10 mouse cellular contexts compared by ENCODE assay signal in genomic region chr4:105206995-105207394, GRCm38 (mm10). TPM values are rescaled to one million over a fixed set of nuclear protein-coding genes. Genes with fewer than 3 reads are reported as not detected.
DNase-seq lines count a peak whose midpoint lies in the region; ATAC-seq lines count a peak whose summit lies in the region.
"Had no signal": no experiment of that assay in that cellular context is flagged by ENCODE, and none has a peak within 500 bp of the region (broad histone marks: within the 10 kb centered on the region; RNA-seq: fewer than 3 reads in every experiment).

No protein-coding gene starts in this region.

- H3K4me1 ChIP-seq in heart, embryonic 11.5 days (ENCODE audit: control insufficient read depth, insufficient read depth, low read length), result peaks cover 23% of the 10 kb centered on the region
- peaks cover 37% of the 10 kb centered on the region for H3K4me1 ChIP-seq in midbrain, embryonic 10.5 days
- peaks cover 14% of the 10 kb centered on the region for H3K4me1 ChIP-seq in midbrain, embryonic 15.5 days
- peaks cover 63% of the 10 kb centered on the region for H3K4me1 ChIP-seq in limb, embryonic 10.5 days
- H3K4me1 ChIP-seq in stomach, embryonic 16.5 days (ENCODE audit: control insufficient read depth, insufficient read depth, low read length), result peaks cover 48% of the 10 kb centered on the region

- H3K9me3 ChIP-seq in heart, embryonic 11.5 days (replicated peaks; ENCODE audit: control insufficient read depth, low read length), result no peaks in the 10 kb centered on the region
- no peaks in the 10 kb centered on the region for H3K9me3 ChIP-seq in midbrain, embryonic 10.5 days (replicated peaks)
- H3K9me3 ChIP-seq in midbrain, embryonic 15.5 days, result no peaks in the 10 kb centered on the region
- no peaks in the 10 kb centered on the region for H3K9me3 ChIP-seq in limb, embryonic 10.5 days (replicated peaks)
- no peaks in the 10 kb centered on the region for H3K9me3 ChIP-seq in stomach, embryonic 16.5 days (replicated peaks; ENCODE audit: control insufficient read depth, low read length)

- H3K4me2 ChIP-seq in heart, embryonic 11.5 days, result no peak overlapping the region
- H3K4me2 ChIP-seq in midbrain, embryonic 15.5 days, result no peak overlapping the region
- H3K4me2 ChIP-seq in stomach, embryonic 16.5 days (ENCODE audit: low read depth, low read length), result no peak overlapping the region

- 34% methylated on average over 8 of the region's 8 CpGs for whole genome bisulfite sequencing in heart, embryonic 11.5 days (ENCODE audit: insufficient replicate concordance)
- 66% methylated on average over 8 of the region's 8 CpGs for WGBS in midbrain, embryonic 10.5 days
- 46% methylated on average over 8 of the region's 8 CpGs for WGBS in midbrain, embryonic 15.5 days
- WGBS in limb, embryonic 10.5 days, result 12% methylated on average over 8 of the region's 8 CpGs
- WGBS in stomach, embryonic 16.5 days, result 33% methylated on average over 8 of the region's 8 CpGs

- no peaks in the 10 kb centered on the region for H3K27me3 ChIP-seq in heart, embryonic 11.5 days (ENCODE audit: control insufficient read depth, insufficient read depth, low read length)
- no peaks in the 10 kb centered on the region for H3K27me3 ChIP-seq in midbrain, embryonic 10.5 days (ENCODE audit: low read depth, poor library complexity, severe bottlenecking)
- no peaks in the 10 kb centered on the region for H3K27me3 ChIP-seq in midbrain, embryonic 15.5 days (replicated peaks)
- no peaks in the 10 kb centered on the region for H3K27me3 ChIP-seq in limb, embryonic 10.5 days (ENCODE audit: low read depth, poor library complexity, severe bottlenecking)
- H3K27me3 ChIP-seq in stomach, embryonic 16.5 days (ENCODE audit: control insufficient read depth, insufficient read depth, low read length), result no peaks in the 10 kb centered on the region

- no peak overlapping the region for H3K4me3 ChIP-seq in heart, embryonic 11.5 days (ENCODE audit: low read depth, low read length)
- H3K4me3 ChIP-seq in midbrain, embryonic 10.5 days, result no peak overlapping the region
- no peak overlapping the region for H3K4me3 ChIP-seq in midbrain, embryonic 15.5 days
- 0 out of 2 replicates have a peak overlapping the region, but pooled peaks have one; percentile 8 for H3K4me3 ChIP-seq in limb, embryonic 10.5 days
- H3K4me3 ChIP-seq in stomach, embryonic 16.5 days (replicated peaks; ENCODE audit: low read length), result no peak overlapping the region

- H3K27ac ChIP-seq in heart, embryonic 11.5 days (ENCODE audit: low read depth, low read length), result no peak overlapping the region
- peak overlapping the region; percentile 49 for H3K27ac ChIP-seq in midbrain, embryonic 10.5 days (replicated peaks)
- no peak overlapping the region for H3K27ac ChIP-seq in midbrain, embryonic 15.5 days
- H3K27ac ChIP-seq in limb, embryonic 10.5 days, result peak overlapping the region; percentile 84
- peak overlapping the region; percentile 86 for H3K27ac ChIP-seq in stomach, embryonic 16.5 days (ENCODE audit: low read length)
- H3K27ac ChIP-seq: kidney, postnatal 0 days had no signal

- H3K36me3 ChIP-seq in heart, embryonic 11.5 days (ENCODE audit: control insufficient read depth, insufficient read depth, low read length), result 0 out of 2 replicates have a peak, but pooled peaks cover 2% of the 10 kb centered on the region
- H3K36me3 ChIP-seq in midbrain, embryonic 10.5 days, result peaks cover 48% of the 10 kb centered on the region
- no peaks in the 10 kb centered on the region for H3K36me3 ChIP-seq in midbrain, embryonic 15.5 days (replicated peaks)
- H3K36me3 ChIP-seq in limb, embryonic 10.5 days, result peaks cover 61% of the 10 kb centered on the region
- H3K36me3 ChIP-seq in stomach, embryonic 16.5 days (ENCODE audit: control insufficient read depth, insufficient read depth, low read length), result no peaks in the 10 kb centered on the region; the same call in 1 of the 2 replicates

- DNase-seq in heart, adult 11 months, result peak; percentile 96
- DNase-seq in midbrain, embryonic 10.5 days (ENCODE audit: low spot score), result no peak
- DNase-seq in limb, embryonic 10.5 days (ENCODE audit: low spot score), result peak; percentile 58
- DNase-seq in left cerebral cortex, adult 8-10 months (ENCODE audit: low spot score in 2 of 2), result no peak
- no peak for DNase-seq in gastrocnemius, adult 18-20 months (ENCODE audit: low spot score)
- DNase-seq: adrenal gland, adult 8-10 months had no signal

- no peak overlapping the region for H3K9ac ChIP-seq in heart, embryonic 11.5 days (ENCODE audit: low read depth, low read length)
- no peak overlapping the region for H3K9ac ChIP-seq in midbrain, embryonic 15.5 days
- no peak overlapping the region for H3K9ac ChIP-seq in stomach, embryonic 16.5 days (ENCODE audit: low read length)

- no peak for ATAC-seq in heart, embryonic 11.5 days (replicated peaks; ENCODE audit: insufficient number of reproducible peaks, low FRiP score, low TSS enrichment)
- ATAC-seq in midbrain, embryonic 15.5 days (replicated peaks), result no peak
- ATAC-seq in stomach, embryonic 16.5 days (ENCODE audit: insufficient read depth, low FRiP score), result peak; percentile 37; the same call in 1 of the 2 replicates

RNA-seq across cellular contexts. Expression of gene Plpp3, which starts 49.8 kb away (rescaled TPM):
- 23.8 and 25.7 TPM in 2 replicates for polyA plus RNA-seq in heart, embryonic 11.5 days (2014; fragmentation: Nextera tagmentation; extraction: Ambion mirVana)
- 44.5 and 55.6 TPM in 2 replicates for polyA plus RNA-seq in midbrain, embryonic 10.5 days (2016; fragmentation: Nextera tagmentation; extraction: Ambion mirVana)
- 66.3 and 81.9 TPM in 2 replicates for polyA plus RNA-seq in midbrain, embryonic 15.5 days (2015; fragmentation: Nextera tagmentation; extraction: Ambion mirVana)
- 58.9 and 75.2 TPM in 2 replicates for polyA plus RNA-seq in limb, embryonic 10.5 days (2016; fragmentation: Nextera tagmentation; extraction: Ambion mirVana)
- 65.3 and 69.9 TPM in 2 replicates for polyA plus RNA-seq in stomach, embryonic 16.5 days (2015; fragmentation: Nextera tagmentation; extraction: Ambion mirVana)
- 100 to 1,000 TPM; 191 to 207 (median 194) TPM for total RNA-seq in left cerebral cortex, adult 8-10 months (2022)
- 10 to 100 TPM; 42.6 to 62.5 TPM for total RNA-seq in gastrocnemius, adult 18-20 months (2021)

Comparison
In these comparisons a context has a peak if more than half of its experiments do, and no peak if none do; other contexts are left out.
1. H3K27ac ChIP-seq: peak in midbrain, embryonic 10.5 days (single experiment), limb, embryonic 10.5 days (single experiment) and stomach, embryonic 16.5 days (single experiment); none in heart, embryonic 11.5 days (single experiment) and midbrain, embryonic 15.5 days (single experiment).
2. DNase-seq: peak in heart, adult 11 months (single experiment) and limb, embryonic 10.5 days (single experiment); none in midbrain, embryonic 10.5 days (single experiment), left cerebral cortex, adult 8-10 months (0 of 2) and gastrocnemius, adult 18-20 months (single experiment).